Mouse (Mus musculus) cerebellum, postnatal 10 days (tissue): Measurements from ENCODE around the gene Stard10.
A peak's percentile ranks its signal among the peaks of the same experiment; 100 is the strongest.

Experiments
- DNase-seq, 2 experiments: peaks; one replicate each; pipeline ENCODE4 v3.0.0; 2021; ENCODE audit warnings: mixed read lengths in 2 of 2

Gene Stard10

DNA sequence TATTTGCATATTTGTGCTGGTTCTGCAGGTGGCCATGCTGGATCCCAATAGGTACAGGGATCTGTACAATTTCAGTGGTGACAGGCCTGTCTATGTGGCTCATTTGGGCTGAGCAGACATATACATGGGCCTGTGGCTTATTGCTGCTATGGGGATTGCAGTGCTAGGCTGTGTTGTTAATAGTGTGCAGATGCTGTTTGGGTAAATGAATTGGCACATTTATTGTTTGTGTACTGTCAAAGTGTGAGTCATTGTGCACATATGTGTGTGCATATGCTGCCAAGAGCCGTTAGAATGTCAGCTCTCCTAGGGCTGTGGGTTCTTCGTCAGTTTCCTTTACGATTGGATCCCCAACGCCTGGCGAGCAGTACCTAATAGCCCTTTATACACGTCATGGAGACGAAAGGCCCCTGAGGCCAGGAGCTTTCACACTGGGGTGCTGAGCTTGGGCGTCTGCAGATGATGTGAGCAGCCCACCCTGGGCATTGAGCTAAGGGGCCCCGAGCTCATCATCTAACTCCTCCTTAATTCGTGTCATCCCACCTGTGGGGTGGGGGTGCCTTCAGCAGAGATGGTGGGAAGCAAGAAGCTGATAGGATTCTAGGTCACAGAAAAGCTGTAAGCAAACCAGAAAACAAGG is 59.9 kb downstream of the Stard10 start:
- DNase-seq = no peak

DNA sequence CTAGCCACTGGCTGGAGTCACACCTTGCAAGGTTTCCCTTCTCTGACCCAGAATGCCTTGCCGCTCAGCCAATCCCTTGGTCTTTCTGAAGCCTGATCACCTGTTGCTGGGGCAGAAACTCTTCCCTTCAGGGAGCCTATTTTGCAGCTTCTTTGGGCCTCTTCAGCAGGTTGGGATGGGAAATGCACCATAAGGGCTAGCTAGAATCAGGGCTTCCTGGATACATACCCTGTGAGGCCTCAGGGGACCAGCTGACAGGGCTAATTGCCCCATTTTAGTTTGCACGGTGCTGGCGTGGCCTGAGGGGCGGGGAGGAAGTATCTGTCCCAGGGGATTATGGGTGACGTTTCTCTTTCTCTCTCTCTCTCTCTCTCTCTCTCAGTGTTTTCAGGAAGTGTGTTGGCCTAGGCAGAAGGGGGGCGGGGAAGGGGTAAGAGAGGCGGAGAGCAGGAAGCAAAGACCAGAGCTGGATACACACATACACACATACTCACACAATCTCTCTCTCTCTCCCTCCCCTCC is 60.9 kb downstream of the Stard10 start:
- DNase-seq = no peak

DNA sequence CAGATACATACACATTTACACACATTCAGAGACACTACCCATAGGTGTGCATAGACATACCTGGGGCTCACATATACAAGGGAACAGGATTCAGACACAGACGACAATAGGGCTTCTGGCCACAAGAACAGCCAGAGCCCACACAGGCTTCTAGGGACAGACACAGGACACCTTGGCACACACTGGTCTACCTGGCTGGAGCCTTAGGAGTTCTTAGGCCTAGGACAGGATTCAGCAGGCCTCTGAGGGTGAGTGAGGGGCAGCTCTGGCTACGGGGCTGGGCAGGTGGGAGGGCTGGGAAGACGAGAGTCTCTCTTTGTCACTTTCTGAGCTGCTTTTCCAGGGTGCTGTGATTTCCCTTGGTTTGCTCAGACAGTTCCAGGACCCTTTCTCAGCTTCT is 61.4 kb downstream of the Stard10 start:
- DNase-seq = no peak

DNA sequence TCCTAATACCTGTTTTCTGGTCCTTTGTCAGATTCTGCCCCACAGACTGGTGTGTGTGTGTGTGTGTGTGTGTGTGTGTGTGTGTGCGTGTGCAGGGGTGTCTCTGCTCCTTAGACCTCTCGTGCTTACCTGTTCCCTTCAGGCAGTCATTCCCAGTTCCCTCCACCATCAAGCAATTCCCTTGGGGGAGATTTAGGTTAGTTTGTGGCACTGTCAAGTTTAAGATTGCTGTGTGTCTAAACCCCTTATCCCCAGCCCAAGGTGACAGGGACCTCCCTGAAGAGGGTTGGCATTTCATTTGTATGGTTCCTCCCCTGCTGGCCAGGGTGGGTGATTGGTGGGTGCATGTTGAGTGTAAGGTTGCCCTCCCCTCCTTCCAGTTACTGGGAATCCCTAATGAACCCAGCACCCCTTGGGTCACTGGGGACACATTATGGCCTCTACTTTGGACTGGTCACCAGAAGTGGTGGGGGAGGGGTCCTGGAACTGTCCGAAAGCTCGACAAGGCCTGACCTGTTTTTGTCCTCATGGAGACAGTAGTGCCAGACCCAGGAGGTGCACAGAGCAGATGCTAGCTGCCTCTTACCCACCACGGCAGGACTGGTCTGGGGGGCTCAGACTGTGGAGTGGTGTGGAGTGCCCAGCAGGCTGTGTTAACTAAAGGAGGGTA is 62.0 kb downstream of the Stard10 start:
- no peak for DNase-seq

DNA sequence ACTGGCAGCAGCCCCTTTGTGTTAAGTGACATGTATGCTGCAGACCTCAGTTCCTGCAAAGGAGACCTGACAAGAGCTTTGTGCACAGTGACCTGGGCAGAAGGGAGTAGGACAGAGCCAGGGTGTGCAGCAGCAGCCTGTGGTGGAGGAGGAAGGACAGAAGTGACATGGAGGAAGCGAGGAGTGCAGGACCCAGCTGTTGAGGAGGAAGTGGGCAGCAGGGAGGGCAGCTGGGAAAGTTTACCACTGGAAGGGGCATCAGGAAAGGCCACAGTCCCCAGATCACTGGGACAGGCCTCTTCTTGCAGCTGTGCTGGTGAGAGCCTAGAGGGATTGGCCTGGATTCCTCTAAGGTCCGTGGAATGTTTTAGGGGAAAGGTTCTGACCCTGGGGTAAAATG is 62.8 kb downstream of the Stard10 start:
- no peak for DNase-seq

DNA sequence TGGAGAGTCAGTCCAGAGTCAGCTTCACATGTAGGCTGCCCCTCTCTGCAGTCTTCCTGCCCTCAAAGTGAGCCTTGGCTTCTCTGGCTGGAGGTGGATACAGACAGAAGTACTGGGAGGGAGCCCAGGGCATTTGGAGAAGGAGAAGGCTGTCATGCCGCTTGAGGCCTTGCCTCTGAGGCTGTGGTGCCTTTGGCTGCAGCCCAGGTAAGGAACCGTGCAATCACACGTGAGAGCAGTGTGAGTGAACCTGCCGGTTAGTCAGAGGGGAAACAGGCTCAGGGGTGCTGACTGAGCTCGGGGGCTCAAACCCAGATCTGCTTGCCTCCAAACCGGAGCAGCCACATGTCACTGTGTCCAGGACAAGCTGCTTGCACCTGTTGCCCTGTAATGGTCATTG is 64.6 kb downstream of the Stard10 start:
- DNase-seq = no peak

DNA sequence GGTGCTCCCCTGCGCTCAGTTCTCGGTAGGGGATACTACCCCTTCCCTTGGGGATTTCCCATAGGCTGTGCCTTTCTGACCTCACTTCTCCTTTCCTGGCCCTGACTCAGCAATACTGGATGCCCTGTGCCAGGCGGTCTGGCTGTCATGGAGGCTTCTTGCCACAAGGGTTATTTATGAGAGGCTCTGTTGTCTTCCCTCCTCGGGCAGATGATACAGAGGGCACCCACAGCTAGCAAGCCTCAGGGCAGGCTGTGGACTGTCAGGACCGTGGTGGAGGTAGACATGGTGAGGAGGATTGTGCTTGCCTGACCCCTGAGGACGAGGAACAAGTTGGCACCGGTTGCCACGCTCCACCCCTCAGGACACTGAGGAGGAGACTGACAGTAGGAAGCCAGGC is 65.5 kb downstream of the Stard10 start:
- DNase-seq = peak; percentile 42 to 43

DNA sequence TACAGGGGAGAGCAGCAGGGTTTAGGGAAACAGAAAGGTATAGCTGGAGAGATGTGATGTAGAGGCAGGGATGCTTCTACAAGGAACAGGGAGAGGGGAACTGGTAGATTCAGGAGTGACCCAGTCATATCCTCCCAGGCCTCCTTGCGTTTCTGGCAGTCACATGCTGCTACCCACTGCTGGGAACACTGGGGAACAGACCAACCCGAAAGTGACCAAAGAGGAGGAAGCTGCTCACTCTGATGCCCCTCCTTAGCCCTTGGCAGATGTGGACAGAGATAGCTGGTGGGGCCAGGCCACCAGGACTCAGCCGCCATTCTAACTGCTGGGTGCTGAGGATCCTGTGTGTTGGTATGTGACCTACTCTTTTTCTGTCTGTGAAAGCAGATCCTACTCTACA is 66.9 kb downstream of the Stard10 start:
- DNase-seq = no peak

DNA sequence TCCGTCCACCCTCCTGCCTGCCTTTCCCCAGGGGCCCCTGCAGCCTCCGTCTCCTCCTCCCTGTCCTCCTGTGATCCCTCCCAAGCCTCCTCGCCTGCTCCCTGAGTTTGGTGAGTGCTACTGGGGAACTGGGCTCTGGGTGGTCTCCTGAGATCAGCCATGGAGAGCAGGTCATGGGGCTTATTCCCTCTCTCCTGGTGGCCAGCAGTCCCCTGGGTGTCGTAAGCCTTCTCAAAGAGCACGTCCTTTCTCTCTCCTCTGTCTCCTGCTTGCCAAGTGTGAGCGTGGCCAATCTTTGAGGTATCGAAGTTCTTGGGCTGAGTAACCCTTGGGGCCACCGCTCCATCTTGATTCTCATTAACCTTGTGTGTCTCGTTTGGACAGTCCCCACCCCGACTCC is 68.0 kb downstream of the Stard10 start:
- DNase-seq = no peak

DNA sequence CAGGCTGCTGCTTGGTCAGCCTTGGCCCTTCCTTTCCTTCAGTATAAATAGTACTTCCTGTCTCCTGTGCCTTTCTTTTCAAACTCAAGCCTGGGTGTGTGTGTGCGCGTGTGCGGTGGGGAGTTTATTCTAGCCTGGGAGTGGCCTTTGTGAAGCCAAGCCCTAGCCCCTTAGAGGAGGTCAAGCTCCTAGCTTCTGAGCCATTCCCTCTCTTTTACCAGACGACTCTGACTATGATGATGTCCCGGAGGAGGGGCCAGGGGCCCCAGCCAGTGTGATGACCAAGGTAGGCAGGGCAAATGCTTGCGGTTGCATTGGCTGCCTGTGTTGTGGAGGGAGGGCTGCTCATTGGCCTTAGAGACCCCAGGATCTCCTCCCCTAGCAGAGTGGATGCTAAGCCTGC is 68.4 kb downstream of the Stard10 start:
- no peak for DNase-seq

DNA sequence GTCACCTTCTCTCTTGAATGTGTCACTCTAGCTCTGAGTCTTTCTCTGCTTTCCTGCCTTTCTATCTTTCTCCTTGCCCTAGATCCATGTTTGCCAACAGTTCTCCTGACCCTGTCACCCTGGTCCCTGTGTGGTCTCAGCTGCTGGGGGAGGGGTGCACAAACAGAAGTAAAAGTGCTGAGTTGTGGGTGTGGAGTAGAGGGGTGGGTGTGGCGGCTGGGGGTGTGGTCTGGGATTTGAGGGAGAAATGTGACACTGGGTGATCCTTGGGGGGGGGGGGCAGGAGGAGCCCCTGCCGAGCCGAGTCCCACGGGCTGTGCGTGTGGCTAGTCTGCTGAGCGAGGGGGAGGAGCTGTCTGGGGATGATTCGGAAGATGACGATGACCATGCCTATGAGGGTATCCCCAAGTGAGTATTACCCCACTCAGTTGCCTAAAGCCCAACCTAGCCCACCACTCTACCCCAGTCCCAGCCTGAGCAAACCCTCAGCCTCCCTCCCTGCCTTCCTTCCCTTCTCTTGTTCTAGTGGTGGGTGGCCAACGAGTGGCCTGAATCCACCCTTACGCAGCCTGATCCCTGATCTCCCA is 69.1 kb downstream of the Stard10 start:
- DNase-seq = no peak

DNA sequence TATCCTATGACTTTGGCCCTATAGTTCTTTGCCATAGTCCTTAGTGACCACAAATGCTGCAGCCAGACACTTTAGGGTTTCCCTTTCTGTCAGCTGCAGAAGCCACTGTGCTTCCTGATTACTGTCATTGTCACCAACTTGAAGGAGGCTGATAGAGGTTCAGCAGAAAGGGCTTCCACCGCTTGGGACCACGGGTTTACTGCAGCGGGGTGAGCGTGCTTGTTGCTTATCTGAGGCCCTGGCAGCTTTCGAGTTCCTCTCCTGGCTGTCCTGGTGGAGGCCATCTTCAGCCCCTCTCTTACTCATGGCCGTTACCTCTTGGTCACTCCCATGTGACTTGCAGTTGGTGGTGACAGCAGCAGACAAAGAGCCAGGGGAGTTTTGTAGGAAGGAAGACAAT is 72.4 kb downstream of the Stard10 start:
- DNase-seq = no peak

DNA sequence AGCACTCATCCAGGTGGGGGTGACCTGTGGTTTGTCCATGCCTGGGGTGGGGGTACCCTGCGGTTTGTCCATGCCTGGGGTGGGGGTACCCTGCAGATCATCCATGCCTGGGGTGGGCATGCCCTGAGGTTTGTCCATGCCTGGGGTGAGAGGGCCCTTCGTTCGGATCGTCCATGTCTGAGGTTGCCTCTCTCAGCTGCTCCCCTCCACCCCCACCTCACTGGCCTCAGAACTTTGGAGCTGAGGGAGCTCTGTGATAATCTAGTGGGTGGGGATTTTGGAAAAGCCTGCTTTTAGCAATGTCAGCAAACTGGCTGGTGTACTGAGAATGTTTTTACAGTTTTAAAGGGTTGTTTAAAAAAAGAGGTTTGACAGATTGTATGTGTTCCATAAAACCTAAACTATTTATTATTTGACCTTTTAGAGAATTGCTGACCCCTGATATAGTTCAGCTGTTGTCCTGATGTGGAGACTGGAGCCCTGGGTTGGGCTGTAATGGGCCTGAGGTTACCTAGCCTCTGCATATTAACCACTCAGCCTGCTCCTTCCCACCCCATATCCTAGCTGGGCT is 75.1 kb downstream of the Stard10 start:
- DNase-seq = no peak

DNA sequence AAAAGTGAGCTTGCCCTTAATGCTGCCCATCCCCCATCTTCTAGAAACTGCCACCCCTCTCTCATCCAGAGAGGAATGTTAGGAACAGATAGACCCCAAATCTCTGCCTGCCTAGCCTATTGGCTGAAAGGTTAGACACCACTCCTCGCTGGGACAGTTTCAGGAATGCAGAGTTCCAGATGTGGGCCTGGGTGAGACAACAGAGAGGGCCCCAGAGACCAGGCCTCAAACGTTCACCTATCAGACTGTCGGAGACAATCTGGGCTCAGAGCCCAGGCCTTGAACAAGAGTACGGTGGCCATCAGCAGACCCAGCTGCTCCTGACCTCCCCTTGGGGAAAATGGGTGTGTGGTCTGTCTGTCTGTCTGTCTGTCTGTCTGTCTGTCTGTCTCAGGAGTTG is 76.1 kb downstream of the Stard10 start:
- no peak for DNase-seq

DNA sequence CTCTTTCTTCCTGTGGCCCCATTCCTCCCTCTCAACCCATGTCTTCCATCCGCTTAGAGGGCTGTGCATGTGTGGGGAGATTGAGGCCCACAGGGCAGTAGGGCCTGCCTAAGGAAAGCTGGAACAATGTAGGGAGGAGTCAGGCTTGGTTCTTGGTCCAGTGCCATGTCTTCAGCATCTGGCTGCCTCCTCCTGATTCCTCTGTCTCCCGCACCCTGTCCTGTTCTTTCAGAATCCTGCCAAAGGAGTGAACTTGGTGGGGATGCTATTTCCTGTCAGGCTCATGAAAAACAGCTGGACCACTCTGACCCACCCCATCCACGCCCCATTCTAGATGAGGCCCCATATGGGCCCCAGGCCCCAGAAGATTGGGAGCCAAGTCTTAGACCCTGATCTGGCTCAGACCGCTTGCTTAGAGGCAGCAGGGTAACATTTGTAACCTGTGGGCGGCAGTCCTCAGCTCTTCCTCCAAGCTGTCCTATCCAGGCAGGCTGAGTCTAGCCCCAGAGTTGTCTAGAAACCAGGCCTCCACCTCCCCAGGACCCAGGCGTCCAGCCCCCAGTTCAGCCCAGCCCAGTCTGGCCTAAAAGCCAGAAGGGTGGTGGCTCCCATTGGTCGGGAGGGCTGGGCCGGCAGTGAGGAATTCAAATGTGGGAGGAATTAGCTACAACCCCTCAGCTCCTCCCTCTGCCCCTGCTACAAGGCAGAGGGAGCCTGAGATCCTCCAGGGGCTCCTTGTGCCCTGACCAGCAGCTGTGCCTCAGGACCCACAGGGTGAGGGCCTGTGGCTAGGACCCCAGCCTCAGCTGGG is 77.0 kb downstream of the Stard10 start:
- no peak for DNase-seq

DNA sequence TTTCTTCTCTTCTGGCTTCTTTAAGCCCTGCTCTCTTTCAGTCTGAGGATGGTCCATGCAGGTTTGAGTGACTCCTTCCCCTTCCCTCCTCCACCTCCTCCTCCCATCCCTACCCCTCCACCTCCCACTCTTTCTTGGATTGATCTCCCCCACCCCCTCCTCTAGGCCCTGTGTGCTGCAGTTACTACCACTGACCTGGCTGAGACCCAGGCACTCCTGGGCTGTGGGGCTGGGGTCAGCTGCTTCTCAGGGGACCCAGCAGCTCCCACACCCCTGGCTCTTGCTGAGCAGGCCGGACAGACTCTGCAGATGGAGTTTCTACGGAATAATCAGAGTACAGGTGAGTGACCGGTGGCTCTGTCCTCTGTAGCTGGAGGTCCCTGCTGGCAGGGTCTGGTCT is 77.7 kb downstream of the Stard10 start:
- DNase-seq = no peak

DNA sequence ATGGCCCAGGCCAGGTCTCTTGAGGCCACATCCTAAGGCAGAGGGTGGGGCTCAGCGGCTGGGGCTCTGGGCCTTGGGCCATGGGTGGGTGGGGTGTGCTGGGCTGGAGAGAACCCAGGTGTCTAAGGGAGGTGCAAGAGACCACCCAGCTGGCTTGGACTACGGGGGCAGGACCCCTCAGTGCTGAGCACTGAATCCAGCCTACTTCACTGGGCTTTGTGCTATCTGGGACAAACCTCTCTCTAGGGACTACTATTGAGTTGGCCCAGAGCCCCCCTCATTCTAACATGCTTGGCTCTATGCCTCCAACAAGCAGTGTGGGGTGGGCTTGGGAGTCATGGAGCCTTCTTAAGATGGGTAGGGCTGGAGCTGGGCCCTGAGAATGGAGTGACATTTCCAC is 78.6 kb downstream of the Stard10 start:
- no peak for DNase-seq
